Mouse (Mus musculus) limb, embryonic 11.5 days (tissue): Measurements from ENCODE around the gene Ly6g6f. TPM values are rescaled to one million over a fixed set of nuclear protein-coding genes. Genes with fewer than 3 reads are reported as not detected.

ENCODE experiments used
- ATAC-seq: fragments of 200-750 bp; cut with Nextera tagmentation; 2 replicates; pipeline ENCODE4 v1.8.0; 2017; ENCODE audit warnings: low read depth; ENCODE audit not compliant: insufficient number of reproducible peaks, low FRiP score, low TSS enrichment
- DNase-seq: peaks from one replicate; pipeline ENCODE4 v3.0.0-alpha.2; 2015; ENCODE audit warnings: low spot score
- H3K27ac ChIP-seq: fragments of 300-500 bp; sonication (generic); replicated peaks from 2 replicates; pipeline ENCODE4 v1.5.1; 2014; ENCODE audit warnings: low read depth, mild to moderate bottlenecking, low read length
- H3K27me3 ChIP-seq: fragments of 300-500 bp; sonication (generic); 2 replicates; pipeline ENCODE4 v1.6.1; 2014; ENCODE audit warnings: mild to moderate bottlenecking, low read length, mixed read lengths; ENCODE audit not compliant: control insufficient read depth, insufficient read depth
- H3K36me3 ChIP-seq: fragments of 300-500 bp; sonication (generic); 2 replicates; pipeline ENCODE4 v1.6.1; 2014; ENCODE audit warnings: mild to moderate bottlenecking, low read length, moderate library complexity, mixed read lengths; ENCODE audit not compliant: control insufficient read depth, insufficient read depth
- H3K4me1 ChIP-seq: fragments of 300-500 bp; sonication (generic); 2 replicates; pipeline ENCODE4 v1.6.1; 2014; ENCODE audit warnings: low read length, mixed read lengths; ENCODE audit not compliant: control insufficient read depth, insufficient read depth
- H3K4me2 ChIP-seq: fragments of 300-500 bp; sonication (generic); 2 replicates; pipeline ENCODE4 v1.6.1; 2014; ENCODE audit warnings: low read depth, mild to moderate bottlenecking, moderate library complexity; ENCODE audit not compliant: severe bottlenecking
- H3K4me3 ChIP-seq: fragments of 300-500 bp; sonication (generic); 2 replicates; pipeline ENCODE4 v1.5.1; 2014; ENCODE audit warnings: low read depth, low read length
- H3K9ac ChIP-seq: fragments of 300-500 bp; sonication (generic); 2 replicates; pipeline ENCODE4 v1.6.1; 2014; ENCODE audit warnings: mild to moderate bottlenecking, low read length
- H3K9me3 ChIP-seq: fragments of 300-500 bp; sonication (generic); 2 replicates; pipeline ENCODE4 v1.6.1; 2016; ENCODE audit warnings: low read length; ENCODE audit not compliant: control insufficient read depth
- WGBS: fragments of 180-500 bp; shearing (Covaris S2); extraction: QIAGEN DNeasy Blood & Tissue Kit; methylation state at CpG from one replicate; pipeline ENCODE4 v1.1.7; 2014; 5-methylcytosine and 5-hydroxymethylcytosine counted together
- polyA plus RNA-seq: library from polyadenylated mRNA; unstranded; fragments of >200 nt; fragmentation: Nextera tagmentation; extraction: Ambion mirVana; gene quantifications from 2 replicates; pipeline ENCODE4 v1.2.1, GENCODE M21; 2014

The Ly6g6f gene
- polyA plus RNA-seq, 1 experiment from 2014 or later = 0.73 TPM

DNA sequence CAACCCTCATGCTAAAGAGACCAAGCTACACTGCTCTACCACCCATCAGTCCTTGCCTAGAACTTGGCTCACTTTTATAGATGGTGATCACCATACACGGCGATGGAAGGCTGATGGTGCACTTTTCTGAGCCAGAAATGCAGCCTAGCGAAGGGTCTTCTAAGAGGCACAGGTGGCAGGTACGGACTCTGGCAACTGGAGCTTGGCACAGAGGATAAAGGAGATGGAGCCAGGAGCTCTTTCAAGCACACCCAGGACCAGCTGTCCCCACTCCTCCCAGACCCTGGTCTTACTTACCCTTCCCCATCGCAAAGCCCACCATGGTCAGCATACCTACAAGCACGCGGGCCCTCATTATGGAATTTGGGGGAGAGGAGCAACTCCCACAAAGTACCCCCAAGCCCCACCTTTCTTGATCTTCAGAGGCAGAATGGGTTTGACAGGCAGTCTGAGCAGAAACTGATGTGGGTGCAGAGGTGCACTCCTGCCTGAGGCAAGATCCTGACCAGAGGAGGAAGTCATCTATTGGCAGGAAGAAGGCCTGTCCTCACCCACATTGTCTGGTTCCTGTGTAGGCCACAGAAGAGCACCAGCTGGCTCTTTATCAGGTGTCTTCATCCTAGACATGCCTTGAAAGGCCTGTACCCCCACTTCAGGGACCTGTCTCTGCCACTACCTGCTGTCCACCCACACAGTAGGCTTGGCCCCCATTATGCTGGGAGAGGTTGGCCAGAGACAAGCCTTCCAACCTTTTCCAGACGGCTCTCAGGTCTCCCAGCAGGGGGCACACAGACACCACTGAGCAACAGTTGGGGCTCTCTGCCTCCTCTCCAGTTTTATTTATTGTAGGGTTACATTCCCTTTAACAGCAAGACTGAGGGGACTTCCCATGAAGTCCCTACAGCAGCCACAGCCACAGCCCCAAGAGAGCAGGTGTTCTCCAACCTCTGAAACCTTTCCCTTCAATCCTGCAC is 29.9 kb upstream of the Ly6g6f start, which contains the start of gene Ly6g5b:
Gene Ly6g5b, minus strand, starts transcription at position 383 of the 974 bp plus-strand sequence.
- Histone ChIP-seq H3K9me3 (no peaks in the 10 kb centered on the region), H3K27me3 (no peaks in the 10 kb centered on the region), H3K4me3 (no peak within 1 kb of the TSS), H3K4me2 (no peak within 1 kb of the TSS), H3K4me1 (peaks cover 5% of the 10 kb centered on the region; the same call in 1 of the 2 replicates), H3K36me3 (peaks cover 29% of the 10 kb centered on the region), H3K27ac (no peak within 1 kb of the TSS), H3K9ac (no peak within 1 kb of the TSS)
- DNase-seq (no peak), ATAC-seq (no peak)
- WGBS = 84% methylated on average over 8 of the region's 8 CpGs

DNA sequence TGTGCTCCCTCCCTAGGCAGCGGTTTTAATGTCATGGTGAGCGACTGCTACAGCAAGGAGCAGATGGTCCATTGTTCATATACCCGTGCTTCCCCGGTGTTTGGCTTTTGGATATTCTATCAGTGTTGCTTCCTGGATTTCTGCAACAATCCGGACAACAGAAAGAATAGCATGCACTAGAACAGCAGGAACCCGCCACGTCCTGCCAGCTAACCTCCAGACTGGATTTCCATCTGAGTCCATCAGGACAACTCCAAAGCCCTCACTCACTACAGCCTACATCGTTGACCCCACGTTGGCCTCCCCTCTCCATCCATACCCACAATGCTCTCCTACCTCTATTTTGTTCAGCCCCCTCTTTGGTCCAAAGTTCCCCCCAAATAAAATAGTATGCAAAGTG is 26.4 kb upstream of the Ly6g6f start:
- DNase-seq = no peak
- H3K9me3 ChIP-seq = no peaks in the 10 kb centered on the region
- H3K4me2 ChIP-seq = no peak overlapping the region
- 88% methylated on average over 9 of the region's 9 CpGs for WGBS
- no peaks in the 10 kb centered on the region for H3K27me3 ChIP-seq
- no peak for ATAC-seq
- H3K27ac ChIP-seq = no peak overlapping the region
- H3K4me1 ChIP-seq = no peaks in the 10 kb centered on the region
- H3K4me3 ChIP-seq = no peak overlapping the region
- H3K9ac ChIP-seq = no peak overlapping the region
- H3K36me3 ChIP-seq = peaks cover 15% of the 10 kb centered on the region; the same call in 1 of the 2 replicates

DNA sequence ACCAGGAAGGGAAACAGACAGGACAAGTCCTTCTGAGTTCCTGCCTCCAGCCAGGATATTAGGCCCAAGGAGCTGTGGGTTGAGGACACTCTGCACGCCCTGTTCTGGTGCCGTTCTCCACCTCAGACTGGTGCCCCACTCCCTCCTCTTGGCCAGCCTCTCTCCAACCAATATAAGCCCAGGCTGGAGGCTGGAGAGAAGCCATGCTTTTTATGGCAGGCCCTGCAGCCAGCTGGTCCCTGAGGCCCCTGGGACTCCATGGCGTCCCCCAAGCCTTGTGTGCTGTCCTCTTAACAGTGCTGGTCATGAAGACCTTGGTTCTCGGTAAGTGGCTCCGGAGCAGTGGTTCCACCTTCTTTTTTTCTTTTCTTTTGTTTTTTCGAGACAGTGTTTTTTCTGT is 22.7 kb upstream of the Ly6g6f start, which contains the start of gene Ly6g5c:
Gene Ly6g5c, plus strand, starts transcription at position 183 of the 400 bp plus-strand sequence.
- Histone ChIP-seq H3K27me3 (no peaks in the 10 kb centered on the region), H3K4me3 (no peak within 1 kb of the TSS), H3K9ac (no peak within 1 kb of the TSS), H3K27ac (no peak within 1 kb of the TSS), H3K36me3 (no peaks in the 10 kb centered on the region; the same call in 1 of the 2 replicates), H3K4me1 (0 out of 2 replicates have a peak, but pooled peaks cover 2% of the 10 kb centered on the region), H3K4me2 (no peak within 1 kb of the TSS), H3K9me3 (no peaks in the 10 kb centered on the region)
- DNase-seq (no peak), ATAC-seq (no peak)
- 76% methylated on average over 6 of the region's 6 CpGs for WGBS

DNA sequence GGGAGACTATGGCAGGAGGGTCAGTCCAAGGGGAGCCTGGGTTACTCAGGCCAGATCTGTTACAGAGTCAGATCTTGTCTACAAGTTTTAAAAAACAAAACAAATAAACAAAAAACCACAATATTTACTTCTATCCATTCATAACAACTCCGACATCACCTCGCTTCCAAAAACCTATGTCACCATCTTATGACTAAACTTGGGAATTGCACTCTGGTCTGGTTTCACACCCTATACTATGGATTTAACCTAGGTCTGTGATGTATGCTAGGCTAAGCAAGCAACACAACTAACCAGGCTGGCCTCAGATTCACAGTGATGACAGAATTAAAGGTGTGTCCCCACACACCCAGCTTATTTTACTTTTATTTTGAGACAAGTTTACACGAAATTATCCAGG is 21.1 kb upstream of the Ly6g6f start:
- H3K9me3 ChIP-seq = no peaks in the 10 kb centered on the region
- 80% methylated on average over 3 of the region's 3 CpGs for WGBS
- no peak overlapping the region for H3K4me3 ChIP-seq
- no peak overlapping the region for H3K9ac ChIP-seq
- H3K4me2 ChIP-seq = no peak overlapping the region
- no peaks in the 10 kb centered on the region for H3K27me3 ChIP-seq
- ATAC-seq (no peak), DNase-seq (no peak)
- 0 out of 2 replicates have a peak, but pooled peaks cover 2% of the 10 kb centered on the region for H3K4me1 ChIP-seq
- H3K27ac ChIP-seq = no peak overlapping the region
- peaks cover 3% of the 10 kb centered on the region; the same call in 1 of the 2 replicates for H3K36me3 ChIP-seq

DNA sequence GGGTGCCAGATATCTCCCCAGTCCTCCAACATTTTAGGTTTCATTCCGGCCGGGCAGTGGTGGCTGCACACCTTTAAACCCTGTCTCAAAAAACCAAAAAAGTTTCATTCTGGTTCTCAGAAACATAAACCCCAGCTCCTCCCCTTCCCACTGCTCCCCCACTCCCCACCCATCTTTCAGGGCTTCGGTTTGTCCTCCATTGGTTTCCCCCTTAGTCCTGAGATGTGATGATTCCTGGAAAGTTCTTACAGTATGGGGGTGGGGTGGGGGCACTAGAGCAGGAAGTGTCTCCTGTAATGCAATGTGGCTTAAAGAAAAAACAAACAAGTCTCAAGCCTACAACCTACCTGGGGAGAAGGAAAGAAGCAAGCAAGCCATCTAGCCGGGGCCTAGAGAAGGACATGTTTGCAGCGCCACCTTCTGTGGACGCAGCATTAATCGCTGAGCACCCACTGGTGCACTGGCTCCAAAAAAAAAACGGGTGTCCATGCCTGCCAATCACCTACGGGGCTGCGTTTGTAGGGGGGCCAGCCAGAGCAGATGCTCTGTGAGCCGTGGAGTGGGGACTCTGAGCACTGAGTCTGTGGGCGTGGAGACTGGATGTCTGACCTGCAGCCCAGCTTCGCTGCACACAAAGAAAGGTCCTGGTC is 20.5 kb upstream of the Ly6g6f start:
- Histone ChIP-seq H3K4me2 (no peak overlapping the region), H3K4me1 (0 out of 2 replicates have a peak, but pooled peaks cover 2% of the 10 kb centered on the region), H3K9ac (no peak overlapping the region), H3K27me3 (no peaks in the 10 kb centered on the region), H3K36me3 (peaks cover 5% of the 10 kb centered on the region; the same call in 1 of the 2 replicates), H3K4me3 (no peak overlapping the region), H3K27ac (no peak overlapping the region), H3K9me3 (no peaks in the 10 kb centered on the region)
- ATAC-seq = no peak
- peak; percentile 49 for DNase-seq
- WGBS = 31% methylated on average over 13 of the region's 13 CpGs

DNA sequence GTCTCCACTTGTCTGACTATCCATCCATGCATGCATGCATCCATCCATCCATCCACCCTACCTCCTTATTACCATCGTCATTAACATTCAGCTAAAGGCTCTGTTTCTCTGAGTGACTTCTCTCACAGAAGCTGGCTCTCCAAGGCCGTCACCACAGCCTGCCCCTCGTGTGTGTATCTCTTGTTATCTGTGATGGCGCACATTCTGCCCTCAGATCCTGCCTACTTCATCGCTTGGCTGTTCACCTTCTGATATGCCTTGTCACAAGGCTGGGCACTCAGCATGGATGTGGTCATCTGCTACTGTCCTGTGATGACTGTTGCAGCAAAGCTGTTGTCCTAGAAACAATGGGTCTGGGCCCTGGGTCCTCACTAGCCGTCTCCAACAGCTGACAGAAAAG is 19.3 kb upstream of the Ly6g6f start:
- WGBS = 81% methylated on average over 6 of the region's 6 CpGs
- Histone ChIP-seq H3K9me3 (no peaks in the 10 kb centered on the region), H3K36me3 (peaks cover 9% of the 10 kb centered on the region; the same call in 1 of the 2 replicates), H3K4me3 (no peak overlapping the region), H3K4me1 (0 out of 2 replicates have a peak, but pooled peaks cover 2% of the 10 kb centered on the region), H3K4me2 (no peak overlapping the region), H3K27me3 (no peaks in the 10 kb centered on the region), H3K9ac (no peak overlapping the region), H3K27ac (no peak overlapping the region)
- ATAC-seq (no peak), DNase-seq (no peak)

DNA sequence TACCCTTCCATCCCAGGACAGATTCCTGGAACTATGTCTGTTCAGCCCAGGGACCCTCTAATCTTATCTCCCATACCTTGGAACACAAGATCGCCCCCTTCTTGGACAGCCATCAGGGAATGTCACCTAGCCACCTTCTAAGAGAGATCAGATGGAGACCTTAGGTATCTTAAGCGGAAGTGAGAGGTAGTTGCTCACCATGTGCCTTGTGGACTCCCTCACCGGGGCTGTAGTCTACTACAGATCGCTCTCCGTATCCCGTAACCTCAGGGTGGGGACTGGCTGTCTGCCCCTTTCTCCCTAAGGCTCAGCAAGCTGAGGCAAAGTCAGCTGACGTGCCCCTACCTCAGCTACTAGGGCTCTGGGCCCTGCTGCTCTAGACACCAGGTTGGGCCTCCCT is 18.7 kb upstream of the Ly6g6f start:
- Histone ChIP-seq H3K9me3 (no peaks in the 10 kb centered on the region), H3K27me3 (no peaks in the 10 kb centered on the region), H3K36me3 (peaks cover 15% of the 10 kb centered on the region; the same call in 1 of the 2 replicates), H3K27ac (no peak overlapping the region), H3K9ac (no peak overlapping the region), H3K4me2 (no peak overlapping the region), H3K4me1 (0 out of 2 replicates have a peak, but pooled peaks cover 2% of the 10 kb centered on the region), H3K4me3 (no peak overlapping the region)
- DNase-seq (no peak), ATAC-seq (no peak)
- WGBS = 92% methylated on average over 7 of the region's 7 CpGs

DNA sequence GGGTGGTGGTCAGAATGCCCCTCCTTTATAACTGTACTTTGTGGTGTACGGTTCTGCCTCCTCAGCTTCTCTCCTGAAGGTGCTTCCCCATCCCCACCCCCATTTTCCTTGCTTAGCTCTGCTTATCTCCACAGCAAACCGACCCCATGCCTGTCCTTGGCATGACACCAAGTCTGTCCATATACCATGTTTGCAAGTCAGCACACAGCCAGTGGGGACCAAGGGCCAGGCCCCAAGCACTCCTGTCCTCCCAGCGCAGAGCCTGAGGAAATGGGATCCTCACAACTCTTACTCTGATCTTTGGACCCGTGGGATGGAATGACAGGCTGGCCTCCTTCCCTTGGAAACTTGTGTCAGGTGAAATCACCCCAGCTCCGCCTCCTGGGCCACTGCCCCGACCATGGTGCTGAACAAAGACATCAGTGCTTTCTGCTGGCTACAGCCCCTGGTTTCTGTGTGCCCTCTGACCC is 17.8 kb upstream of the Ly6g6f start:
- ATAC-seq (no peak), DNase-seq (no peak)
- H3K4me2 ChIP-seq = no peak overlapping the region
- no peaks in the 10 kb centered on the region for H3K9me3 ChIP-seq
- 70% methylated on average over 6 of the region's 6 CpGs for WGBS
- H3K27me3 ChIP-seq = no peaks in the 10 kb centered on the region
- no peak overlapping the region for H3K4me3 ChIP-seq
- no peak overlapping the region for H3K27ac ChIP-seq
- H3K4me1 ChIP-seq = 0 out of 2 replicates have a peak, but pooled peaks cover 2% of the 10 kb centered on the region
- H3K36me3 ChIP-seq = peaks cover 16% of the 10 kb centered on the region; the same call in 1 of the 2 replicates
- H3K9ac ChIP-seq = no peak overlapping the region
